Mouse (Mus musculus) midbrain, embryonic 13.5 days (tissue): Measurements from ENCODE around the gene Agpat2. TPM values are rescaled to one million over a fixed set of nuclear protein-coding genes. Genes with fewer than 3 reads are reported as not detected.

Source experiments
- ATAC-seq: fragments of 200-750 bp; cut with Nextera tagmentation; 2 replicates; pipeline ENCODE4 v1.8.0; 2017; ENCODE audit warnings: mild to moderate bottlenecking, moderate TSS enrichment, moderate library complexity
- H3K27ac ChIP-seq: fragments of 300-500 bp; sonication (generic); 2 replicates; pipeline ENCODE4 v1.5.1; 2015; ENCODE audit warnings: inconsistent platforms, mild to moderate bottlenecking, moderate library complexity
- H3K27me3 ChIP-seq: fragments of 300-500 bp; sonication (generic); 2 replicates; pipeline ENCODE4 v1.6.1; 2015; ENCODE audit warnings: mild to moderate bottlenecking, inconsistent platforms
- H3K36me3 ChIP-seq: fragments of 300-500 bp; sonication (generic); 2 replicates; pipeline ENCODE4 v1.6.1; 2015; ENCODE audit warnings: mild to moderate bottlenecking, inconsistent platforms
- H3K4me1 ChIP-seq: fragments of 300-500 bp; sonication (generic); replicated peaks from 2 replicates; pipeline ENCODE4 v1.6.1; 2015; ENCODE audit warnings: inconsistent platforms
- H3K4me2 ChIP-seq: fragments of 300-500 bp; sonication (generic); replicated peaks from 2 replicates; pipeline ENCODE4 v1.6.1; 2015; ENCODE audit warnings: moderate library complexity, mild to moderate bottlenecking, inconsistent platforms
- H3K4me3 ChIP-seq: fragments of 300-500 bp; sonication (generic); replicated peaks from 2 replicates; pipeline ENCODE4 v1.5.1; 2015; ENCODE audit warnings: mild to moderate bottlenecking, inconsistent platforms
- H3K9ac ChIP-seq: fragments of 300-500 bp; sonication (generic); replicated peaks from 2 replicates; pipeline ENCODE4 v1.6.1; 2015; ENCODE audit warnings: mild to moderate bottlenecking, inconsistent platforms
- H3K9me3 ChIP-seq: fragments of 300-500 bp; sonication (generic); 2 replicates; pipeline ENCODE4 v1.6.1; 2016; ENCODE audit warnings: mild to moderate bottlenecking, inconsistent platforms
- WGBS: fragments of 180-500 bp; shearing (Covaris S2); methylation state at CpG from one replicate; pipeline ENCODE4 v1.1.7; 2015; 5-methylcytosine and 5-hydroxymethylcytosine counted together
- polyA plus RNA-seq: library from polyadenylated mRNA; unstranded; fragments of >200 nt; fragmentation: Nextera tagmentation; extraction: Ambion mirVana; gene quantifications from 2 replicates; pipeline ENCODE4 v1.2.1, GENCODE M21; 2015

Agpat2 gene
- polyA plus RNA-seq, 1 experiment from 2014 or later, result 5.3 TPM

DNA sequence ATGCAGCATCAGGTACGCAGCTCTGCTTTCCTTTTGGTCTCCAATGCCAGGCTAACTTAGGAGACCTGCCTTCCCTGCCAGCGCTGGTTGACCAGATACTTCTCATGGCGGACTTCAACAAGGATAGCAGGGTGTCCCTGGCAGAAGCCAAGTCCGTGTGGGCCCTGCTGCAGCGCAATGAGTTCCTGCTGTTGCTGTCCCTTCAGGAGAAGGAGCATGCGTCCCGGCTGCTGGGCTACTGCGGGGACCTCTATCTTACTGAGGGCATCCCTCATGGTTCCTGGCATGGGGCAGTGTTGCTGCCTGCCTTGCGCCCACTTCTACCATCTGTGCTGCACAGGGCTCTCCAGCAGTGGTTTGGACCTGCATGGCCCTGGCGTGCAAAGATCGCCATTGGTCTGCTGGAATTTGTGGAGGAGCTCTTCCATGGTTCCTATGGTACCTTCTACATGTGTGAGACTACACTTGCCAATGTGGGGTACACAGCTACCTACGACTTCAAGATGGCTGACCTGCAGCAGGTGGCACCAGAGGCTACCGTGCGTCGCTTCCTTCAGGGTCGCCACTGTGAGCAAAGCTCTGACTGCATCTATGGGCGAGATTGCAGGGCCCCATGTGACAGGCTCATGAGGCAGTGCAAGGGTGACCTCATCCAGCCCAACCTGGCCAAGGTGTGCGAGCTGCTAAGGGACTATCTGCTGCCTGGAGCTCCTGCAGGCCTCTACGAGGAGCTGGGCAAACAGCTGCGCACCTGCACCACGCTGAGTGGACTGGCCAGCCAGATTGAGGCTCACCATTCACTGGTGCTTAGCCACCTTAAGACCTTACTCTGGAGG, 31.5 kb upstream of the Agpat2 start:
- no peak overlapping the region for H3K4me3 ChIP-seq
- ATAC-seq, result no peak
- peaks cover 49% of the 10 kb centered on the region for H3K36me3 ChIP-seq
- H3K4me1 ChIP-seq, result peaks cover 75% of the 10 kb centered on the region
- no peaks in the 10 kb centered on the region for H3K9me3 ChIP-seq
- no peaks in the 10 kb centered on the region for H3K27me3 ChIP-seq
- no peak overlapping the region for H3K27ac ChIP-seq
- H3K9ac ChIP-seq, result no peak overlapping the region
- no peak overlapping the region for H3K4me2 ChIP-seq
- 74% methylated on average over 21 of the region's 21 CpGs for WGBS

DNA sequence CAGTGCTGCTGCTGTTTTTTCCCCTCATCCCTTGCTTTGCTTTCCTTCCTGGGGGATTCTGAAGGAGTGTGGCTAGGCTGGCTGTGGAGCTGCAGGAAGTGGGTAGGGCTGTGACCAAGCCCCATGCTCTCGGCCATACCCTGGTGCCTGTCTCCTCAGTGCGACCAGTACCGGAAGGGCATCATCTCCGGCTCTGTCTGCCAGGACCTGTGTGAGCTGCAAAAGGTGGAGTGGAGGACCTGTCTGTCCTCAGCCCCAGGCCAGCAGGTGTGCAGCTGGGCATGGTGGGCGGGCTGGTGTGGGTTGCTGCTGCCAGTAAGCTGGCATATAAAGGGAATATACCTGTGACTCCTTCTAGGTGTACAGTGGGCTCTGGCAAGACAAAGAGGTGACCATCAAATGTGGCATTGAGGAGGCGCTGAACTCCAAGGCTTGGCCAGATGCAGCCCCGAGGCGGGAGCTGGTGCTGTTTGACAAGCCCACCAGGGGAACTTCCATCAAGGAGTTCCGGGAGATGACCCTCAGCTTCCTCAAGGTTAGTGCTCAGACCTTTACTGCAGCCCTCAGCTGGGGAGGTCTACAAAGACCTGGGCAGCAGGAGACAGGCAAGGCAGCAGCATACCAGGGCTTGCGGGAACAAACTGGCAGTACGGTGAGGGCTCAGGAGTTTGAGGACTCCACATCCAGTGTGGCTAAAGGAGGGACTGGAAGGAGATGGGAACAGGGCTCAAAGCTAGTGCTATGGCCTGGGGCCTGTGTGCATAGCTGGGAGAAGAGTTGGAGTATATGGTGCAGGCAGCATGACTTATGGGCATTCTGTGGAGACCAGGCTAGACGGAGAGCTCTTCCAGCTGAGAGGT, 30.6 kb upstream of the Agpat2 start:
- no peak overlapping the region for H3K4me2 ChIP-seq
- ATAC-seq, result no peak
- H3K27me3 ChIP-seq, result no peaks in the 10 kb centered on the region
- no peak overlapping the region for H3K4me3 ChIP-seq
- peaks cover 79% of the 10 kb centered on the region for H3K4me1 ChIP-seq
- H3K27ac ChIP-seq, result 0 out of 2 replicates have a peak overlapping the region, but pooled peaks have one; percentile 5
- WGBS, result 77% methylated on average over 12 of the region's 12 CpGs
- H3K36me3 ChIP-seq, result peaks cover 49% of the 10 kb centered on the region
- H3K9ac ChIP-seq, result peak overlapping the region; percentile 49
- H3K9me3 ChIP-seq, result no peaks in the 10 kb centered on the region

DNA sequence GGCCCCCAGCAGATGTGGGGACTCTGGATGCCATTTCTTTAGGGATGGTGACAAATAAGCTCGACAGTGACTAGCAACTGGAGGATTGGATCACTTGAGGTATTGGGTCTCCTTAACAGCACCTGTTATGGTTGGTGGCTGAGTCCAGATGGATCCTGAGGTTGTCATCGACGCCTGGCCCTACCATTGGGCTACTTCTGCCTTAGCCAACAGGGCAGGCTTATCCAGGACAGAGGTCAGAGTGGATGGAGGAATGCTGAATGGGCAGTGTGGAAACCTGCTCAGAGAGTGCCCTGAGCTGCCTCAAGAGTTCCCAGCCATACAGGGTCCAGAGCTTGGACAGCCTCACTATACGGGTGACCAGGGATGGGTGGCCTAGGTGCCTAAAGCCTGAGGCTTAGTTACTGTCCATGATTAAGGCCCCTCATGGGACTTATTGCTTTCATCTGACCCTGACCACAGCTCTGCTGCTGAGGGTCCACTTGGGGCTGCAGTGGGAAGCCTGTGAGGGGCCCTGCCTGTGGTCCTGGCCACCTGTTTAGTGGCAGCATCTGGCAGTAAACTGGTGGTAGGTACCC, 29.8 kb upstream of the Agpat2 start:
- Histone ChIP-seq H3K27ac (0 out of 2 replicates have a peak overlapping the region, but pooled peaks have one; percentile 27), H3K9me3 (no peaks in the 10 kb centered on the region), H3K27me3 (no peaks in the 10 kb centered on the region), H3K4me3 (no peak overlapping the region), H3K9ac (peak overlapping the region; percentile 49), H3K36me3 (peaks cover 49% of the 10 kb centered on the region), H3K4me1 (peaks cover 84% of the 10 kb centered on the region), H3K4me2 (no peak overlapping the region)
- 69% methylated on average over 4 of the region's 4 CpGs for whole genome bisulfite sequencing
- ATAC-seq, result no peak

DNA sequence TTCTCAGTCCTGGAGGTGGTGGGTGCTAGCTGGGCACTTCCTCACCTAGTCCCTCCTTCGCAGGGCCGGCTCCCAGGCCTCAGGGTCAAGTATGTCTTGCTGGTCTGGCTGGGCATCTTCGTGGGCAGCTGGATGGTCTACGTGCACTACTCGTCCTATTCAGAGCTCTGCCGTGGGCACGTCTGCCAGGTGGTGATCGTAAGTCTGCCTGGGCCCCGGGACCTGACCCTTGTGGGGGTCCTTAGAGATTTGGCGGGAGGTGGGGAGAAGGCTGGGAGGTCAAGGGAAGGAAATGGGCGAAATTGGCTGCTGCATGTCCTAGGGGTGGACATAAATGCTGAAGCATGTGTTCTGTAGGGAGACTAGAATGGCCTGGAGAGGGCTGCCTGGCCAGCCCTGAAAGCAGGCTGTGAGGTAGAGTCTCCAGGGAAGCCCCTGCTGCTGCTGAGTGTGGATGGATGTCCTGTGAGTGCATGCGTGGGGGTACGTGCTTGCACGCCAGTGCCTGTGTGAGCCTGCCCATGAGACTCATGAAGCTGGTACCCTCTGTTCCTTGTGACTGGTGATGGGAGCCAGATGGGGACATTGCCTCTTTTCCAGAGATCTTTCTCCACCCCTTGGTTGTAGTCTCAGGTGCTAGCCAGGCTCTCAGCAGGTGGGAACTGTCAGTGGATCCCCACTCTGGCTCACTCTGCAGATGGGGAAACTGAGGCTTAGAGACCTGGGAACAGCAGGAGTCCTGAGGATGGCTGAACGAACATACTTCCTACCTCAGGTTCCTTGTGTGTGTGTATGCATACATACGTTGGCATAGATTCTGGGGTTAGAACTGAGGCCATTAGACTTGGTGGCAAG, 28.6 kb upstream of the Agpat2 start:
- Histone ChIP-seq H3K4me3 (no peak overlapping the region), H3K4me1 (peaks cover 78% of the 10 kb centered on the region), H3K4me2 (peak overlapping the region; percentile 11; the same call in 1 of the 2 replicates), H3K9me3 (no peaks in the 10 kb centered on the region), H3K27me3 (no peaks in the 10 kb centered on the region), H3K9ac (peak overlapping the region; percentile 11), H3K27ac (peak overlapping the region; percentile 55; the same call in 1 of the 2 replicates), H3K36me3 (peaks cover 44% of the 10 kb centered on the region)
- ATAC-seq, result no peak
- 88% methylated on average over 16 of the region's 16 CpGs for WGBS

DNA sequence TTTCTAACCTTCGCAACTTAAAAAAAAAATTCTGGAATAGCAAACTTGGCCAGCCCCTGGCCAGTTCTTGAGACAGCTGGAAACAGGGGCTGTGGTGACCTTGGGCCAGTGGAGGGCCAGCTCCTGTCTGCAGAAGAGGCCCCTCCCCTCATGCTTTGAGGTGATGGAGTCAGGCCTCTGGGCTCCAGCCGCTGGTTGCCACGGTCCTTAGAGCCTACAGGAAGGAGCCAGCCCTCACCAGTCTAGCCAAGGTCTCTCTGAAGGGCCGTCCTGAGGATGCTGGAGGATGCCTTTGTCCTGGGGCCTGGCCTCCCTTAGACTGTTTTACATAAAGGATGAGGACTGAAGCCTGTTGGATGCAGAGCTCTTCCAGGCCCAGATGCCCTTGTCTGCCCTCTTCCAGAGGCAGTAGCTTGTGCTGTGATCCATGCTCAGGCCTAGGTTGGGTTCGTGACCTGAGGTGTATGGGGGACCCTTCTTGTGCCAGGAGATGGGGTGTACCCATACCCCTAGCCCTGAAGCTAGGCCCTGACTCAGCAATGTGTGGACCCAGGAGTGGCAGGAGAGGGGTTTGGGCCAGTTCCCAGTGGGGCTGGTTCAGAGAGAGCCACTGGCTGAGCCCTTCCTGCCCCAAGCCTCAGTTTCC, 24.7 kb upstream of the Agpat2 start:
- peak overlapping the region; percentile 83 for H3K27ac ChIP-seq
- no peaks in the 10 kb centered on the region for H3K27me3 ChIP-seq
- H3K4me1 ChIP-seq, result peaks cover 61% of the 10 kb centered on the region
- peak overlapping the region; percentile 60 for H3K4me3 ChIP-seq
- ATAC-seq, result peak; percentile 72
- H3K36me3 ChIP-seq, result peaks cover 5% of the 10 kb centered on the region
- H3K4me2 ChIP-seq, result peak overlapping the region; percentile 93
- WGBS, result 16% methylated on average over 5 of the region's 5 CpGs
- no peaks in the 10 kb centered on the region for H3K9me3 ChIP-seq
- H3K9ac ChIP-seq, result peak overlapping the region; percentile 88

DNA sequence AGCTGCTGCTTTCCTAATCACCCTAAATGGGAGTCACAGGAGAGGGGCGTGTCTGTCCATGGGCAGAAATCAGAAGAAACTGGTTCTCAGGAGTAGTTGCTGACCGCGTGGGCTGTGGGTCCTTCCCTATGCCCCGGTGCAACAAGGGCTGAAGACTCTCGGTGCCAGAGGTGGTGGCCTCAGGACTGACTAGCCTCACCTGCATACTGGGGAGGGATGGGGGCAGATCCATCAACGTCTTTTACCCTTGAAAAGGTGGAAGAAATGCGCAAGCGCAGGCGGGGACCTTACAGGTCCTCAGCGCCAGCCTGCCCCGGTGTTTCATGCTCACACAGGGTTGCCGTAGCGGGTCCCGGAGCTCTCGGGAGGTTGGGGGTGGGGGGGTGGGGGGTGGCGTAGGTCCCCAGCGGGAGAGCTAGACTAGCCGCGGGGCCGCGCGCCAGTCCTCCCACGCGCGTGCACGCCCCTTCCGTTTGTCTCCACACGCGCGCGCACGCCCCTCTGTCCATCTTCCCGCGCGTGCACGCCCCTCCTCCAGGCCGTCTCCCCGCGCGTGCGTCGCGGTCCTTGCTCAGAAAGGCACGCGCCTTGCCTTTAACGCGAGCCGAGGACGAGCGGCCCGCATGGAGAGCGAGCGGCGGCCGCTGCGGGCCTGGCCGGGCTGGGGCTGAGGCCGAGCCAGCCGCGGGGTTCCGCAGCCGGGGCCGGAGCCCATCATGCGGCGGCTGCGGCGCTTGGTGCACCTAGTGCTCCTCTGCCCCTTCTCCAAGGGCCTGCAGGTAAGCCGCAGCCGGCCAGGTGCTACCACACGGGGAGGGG, 23.9 kb upstream of the Agpat2 start, which contains the start of gene Fam69b:
Gene Fam69b, plus strand, starts transcription at position 537 of the 819 bp plus-strand sequence.
- Histone ChIP-seq H3K27me3 (no peaks in the 10 kb centered on the region), H3K27ac (peak within 1 kb of the TSS; percentile 83), H3K4me1 (peaks cover 53% of the 10 kb centered on the region), H3K4me3 (peak within 1 kb of the TSS; percentile 60), H3K9ac (peak within 1 kb of the TSS; percentile 88), H3K9me3 (no peaks in the 10 kb centered on the region), H3K36me3 (0 out of 2 replicates have a peak, but pooled peaks cover 5% of the 10 kb centered on the region), H3K4me2 (peak within 1 kb of the TSS; percentile 93)
- under 1% methylated on average over 69 of the region's 70 CpGs for WGBS
- peak; percentile 81 for ATAC-seq

DNA sequence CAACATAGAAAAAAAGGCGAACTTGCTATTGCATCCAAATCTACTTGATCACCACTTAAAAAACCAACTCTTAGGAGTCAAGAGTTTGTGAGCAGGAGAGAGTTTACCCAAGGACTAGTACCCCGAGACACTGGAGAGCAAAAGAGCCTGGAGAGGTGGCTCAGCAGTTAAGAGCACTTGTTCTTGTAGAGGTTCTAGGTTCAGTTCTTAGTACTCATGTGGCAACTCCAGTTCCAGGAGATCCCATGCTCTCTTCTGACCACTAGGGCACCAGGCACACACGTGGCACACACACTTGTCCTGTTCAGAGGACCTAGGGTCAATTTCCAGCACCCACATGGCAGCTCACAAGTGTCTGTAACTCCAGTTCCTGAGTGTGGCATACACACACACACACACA, 21.9 kb upstream of the Agpat2 start:
- Histone ChIP-seq H3K9me3 (no peaks in the 10 kb centered on the region), H3K4me1 (peaks cover 33% of the 10 kb centered on the region), H3K4me3 (no peak overlapping the region), H3K27ac (no peak overlapping the region), H3K36me3 (no peaks in the 10 kb centered on the region), H3K4me2 (no peak overlapping the region), H3K9ac (no peak overlapping the region), H3K27me3 (no peaks in the 10 kb centered on the region)
- 69% methylated on average over 3 of the region's 3 CpGs for WGBS
- ATAC-seq, result no peak

DNA sequence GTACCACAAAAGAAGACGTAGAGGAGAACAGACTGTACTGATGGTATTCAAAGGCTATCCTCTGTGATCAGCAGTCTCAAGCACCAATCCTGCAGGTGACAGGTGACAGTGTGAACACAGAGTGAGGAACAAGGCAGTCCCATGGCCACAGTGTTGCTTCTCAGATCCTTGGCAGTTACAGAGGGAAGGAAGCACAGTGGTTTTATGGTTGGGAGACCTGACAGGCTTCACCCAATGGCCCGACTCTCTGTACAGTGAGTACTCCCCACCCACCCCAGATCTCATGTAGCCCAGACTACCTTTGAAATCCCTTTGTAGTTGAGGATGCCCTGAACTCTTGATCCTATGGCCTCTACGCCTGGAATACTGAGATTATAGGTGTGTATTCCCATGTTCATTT, 21.2 kb upstream of the Agpat2 start:
- H3K27ac ChIP-seq, result no peak overlapping the region
- ATAC-seq, result no peak
- H3K4me2 ChIP-seq, result no peak overlapping the region
- H3K9ac ChIP-seq, result no peak overlapping the region
- no peaks in the 10 kb centered on the region for H3K9me3 ChIP-seq
- WGBS, result 92% methylated on average over 3 of the region's 3 CpGs
- no peak overlapping the region for H3K4me3 ChIP-seq
- no peaks in the 10 kb centered on the region for H3K27me3 ChIP-seq
- H3K36me3 ChIP-seq, result no peaks in the 10 kb centered on the region
- peaks cover 26% of the 10 kb centered on the region for H3K4me1 ChIP-seq

DNA sequence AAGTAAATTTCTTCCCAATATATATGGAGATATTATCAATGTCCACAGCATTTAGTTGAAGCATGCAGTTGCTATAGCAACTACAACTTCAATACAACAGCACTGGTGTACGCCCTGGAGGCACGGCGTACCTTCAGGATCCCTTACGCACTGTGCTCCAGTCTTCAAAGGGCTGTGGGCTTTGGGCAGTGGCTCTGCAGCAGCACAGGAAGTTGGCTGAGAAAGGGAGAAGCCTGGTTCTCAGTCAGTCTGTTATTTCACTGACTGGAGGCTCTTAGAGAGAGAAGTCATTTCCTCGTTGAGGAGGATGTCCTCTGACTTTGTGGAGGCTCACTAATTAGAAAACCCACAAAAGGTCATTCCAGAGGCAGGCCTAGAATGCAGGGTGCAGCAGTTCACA, 18.8 kb upstream of the Agpat2 start:
- no peaks in the 10 kb centered on the region for H3K9me3 ChIP-seq
- peaks cover 8% of the 10 kb centered on the region for H3K4me1 ChIP-seq
- H3K9ac ChIP-seq, result 0 out of 2 replicates have a peak overlapping the region, but pooled peaks have one; percentile 6
- no peaks in the 10 kb centered on the region for H3K36me3 ChIP-seq
- H3K27me3 ChIP-seq, result no peaks in the 10 kb centered on the region
- H3K4me3 ChIP-seq, result no peak overlapping the region
- no peak for ATAC-seq
- 60% methylated on average over 5 of the region's 5 CpGs for WGBS
- H3K27ac ChIP-seq, result no peak overlapping the region
- H3K4me2 ChIP-seq, result no peak overlapping the region

DNA sequence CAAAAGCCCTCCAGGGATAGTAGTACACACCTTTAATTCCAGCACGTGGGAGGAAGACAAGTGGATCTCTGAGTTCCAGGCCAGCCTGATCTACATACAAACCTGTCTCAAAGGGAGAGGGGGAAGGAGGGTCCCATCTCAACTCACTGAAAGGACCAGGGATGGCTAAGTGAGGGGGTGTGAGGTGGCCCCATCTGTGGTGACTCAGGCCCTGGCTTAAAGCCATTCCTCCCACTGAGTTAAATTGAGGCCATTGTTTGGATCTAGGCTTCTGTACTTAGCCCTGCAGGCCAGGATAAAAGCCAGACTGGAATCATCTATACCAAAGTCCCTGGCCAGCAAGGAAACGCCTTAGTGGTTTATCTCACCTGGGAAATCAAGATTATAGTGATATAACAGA, 17.0 kb upstream of the Agpat2 start:
- H3K4me2 ChIP-seq, result no peak overlapping the region
- H3K27ac ChIP-seq, result no peak overlapping the region
- H3K27me3 ChIP-seq, result no peaks in the 10 kb centered on the region
- H3K36me3 ChIP-seq, result no peaks in the 10 kb centered on the region
- no peaks in the 10 kb centered on the region for H3K4me1 ChIP-seq
- H3K9ac ChIP-seq, result no peak overlapping the region
- no peak for ATAC-seq
- H3K9me3 ChIP-seq, result no peaks in the 10 kb centered on the region
- 47% methylated on average over 2 of the region's 2 CpGs for WGBS
- H3K4me3 ChIP-seq, result no peak overlapping the region
